Mouse (Mus musculus) hindbrain, embryonic 13.5 days (tissue): ENCODE data around the gene Etfbkmt. TPM values are rescaled to one million over a fixed set of nuclear protein-coding genes. Genes with fewer than 3 reads are reported as not detected.

Experiments
- ATAC-seq: fragments of 200-750 bp; cut with Nextera tagmentation; 2 replicates; pipeline ENCODE4 v1.8.0; 2017; ENCODE audit warnings: moderate TSS enrichment; ENCODE audit not compliant: low FRiP score
- H3K27ac ChIP-seq: fragments of 300-500 bp; sonication (generic); 2 replicates; pipeline ENCODE4 v1.5.1; 2015; ENCODE audit warnings: inconsistent platforms, mild to moderate bottlenecking, moderate library complexity
- H3K27me3 ChIP-seq: fragments of 300-500 bp; sonication (generic); 2 replicates; pipeline ENCODE4 v1.6.1; 2015; ENCODE audit warnings: mild to moderate bottlenecking, inconsistent platforms
- H3K36me3 ChIP-seq: fragments of 300-500 bp; sonication (generic); 2 replicates; pipeline ENCODE4 v1.6.1; 2015; ENCODE audit warnings: mild to moderate bottlenecking, inconsistent platforms
- H3K4me1 ChIP-seq: fragments of 300-500 bp; sonication (generic); replicated peaks from 2 replicates; pipeline ENCODE4 v1.6.1; 2015; ENCODE audit warnings: inconsistent platforms
- H3K4me2 ChIP-seq: fragments of 300-500 bp; sonication (generic); 2 replicates; pipeline ENCODE4 v1.6.1; 2015; ENCODE audit warnings: inconsistent platforms, mild to moderate bottlenecking, moderate library complexity
- H3K4me3 ChIP-seq: fragments of 300-500 bp; sonication (generic); 2 replicates; pipeline ENCODE4 v1.5.1; 2015; ENCODE audit warnings: mild to moderate bottlenecking, inconsistent platforms
- H3K9ac ChIP-seq: fragments of 300-500 bp; sonication (generic); 2 replicates; pipeline ENCODE4 v1.6.1; 2015; ENCODE audit warnings: mild to moderate bottlenecking, inconsistent platforms
- H3K9me3 ChIP-seq: fragments of 300-500 bp; sonication (generic); 2 replicates; pipeline ENCODE4 v1.6.1; 2016; ENCODE audit warnings: inconsistent platforms
- WGBS: fragments of 180-500 bp; shearing (Covaris S2); methylation state at CpG from one replicate; pipeline ENCODE4 v1.1.7; 2015; 5-methylcytosine and 5-hydroxymethylcytosine counted together
- polyA plus RNA-seq: library from polyadenylated mRNA; unstranded; fragments of >200 nt; fragmentation: Nextera tagmentation; extraction: Ambion mirVana; gene quantifications from 2 replicates; pipeline ENCODE4 v1.2.1, GENCODE M21; 2015

The Etfbkmt gene
- polyA plus RNA-seq, 1 experiment from 2014 or later, result 7.4 TPM

GRCm38 (mm10) chr6:149193276-149193905, 53.7 kb downstream of the Etfbkmt start:
- H3K4me3 ChIP-seq, result no peak overlapping the region
- H3K9ac ChIP-seq, result no peak overlapping the region
- H3K4me1 ChIP-seq, result no peaks in the 10 kb centered on the region
- H3K36me3 ChIP-seq, result no peaks in the 10 kb centered on the region
- WGBS, result 84% methylated on average over 5 of the region's 5 CpGs
- no peaks in the 10 kb centered on the region for H3K27me3 ChIP-seq
- no peak overlapping the region for H3K27ac ChIP-seq
- no peak for ATAC-seq
- H3K4me2 ChIP-seq, result no peak overlapping the region
- no peaks in the 10 kb centered on the region for H3K9me3 ChIP-seq

DNA sequence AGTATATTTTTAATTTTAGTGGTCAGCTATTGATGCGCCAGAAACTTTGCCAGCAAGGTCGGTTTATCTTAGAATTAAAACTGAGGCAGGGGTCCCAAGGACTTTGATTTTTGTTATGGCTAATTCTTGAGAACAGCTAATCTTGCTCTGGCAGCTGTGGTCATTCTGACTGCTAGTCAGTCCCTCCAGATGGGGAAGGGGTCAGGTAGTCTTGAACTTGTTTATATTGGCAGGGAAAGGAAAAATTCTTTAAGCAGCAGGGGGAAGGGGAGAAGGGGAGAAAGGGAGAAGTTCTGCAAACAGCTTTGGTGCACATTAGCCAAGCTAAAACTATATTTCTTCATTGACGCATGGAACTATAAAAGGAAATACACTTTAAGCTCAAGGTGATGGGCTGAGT, 57.5 kb downstream of the Etfbkmt start:
- WGBS, result 83% methylated on average over 3 of the region's 3 CpGs
- Histone ChIP-seq H3K4me2 (no peak overlapping the region), H3K36me3 (no peaks in the 10 kb centered on the region), H3K9me3 (no peaks in the 10 kb centered on the region), H3K4me1 (no peaks in the 10 kb centered on the region), H3K27ac (no peak overlapping the region), H3K4me3 (no peak overlapping the region), H3K27me3 (no peaks in the 10 kb centered on the region), H3K9ac (no peak overlapping the region)
- ATAC-seq, result no peak

DNA sequence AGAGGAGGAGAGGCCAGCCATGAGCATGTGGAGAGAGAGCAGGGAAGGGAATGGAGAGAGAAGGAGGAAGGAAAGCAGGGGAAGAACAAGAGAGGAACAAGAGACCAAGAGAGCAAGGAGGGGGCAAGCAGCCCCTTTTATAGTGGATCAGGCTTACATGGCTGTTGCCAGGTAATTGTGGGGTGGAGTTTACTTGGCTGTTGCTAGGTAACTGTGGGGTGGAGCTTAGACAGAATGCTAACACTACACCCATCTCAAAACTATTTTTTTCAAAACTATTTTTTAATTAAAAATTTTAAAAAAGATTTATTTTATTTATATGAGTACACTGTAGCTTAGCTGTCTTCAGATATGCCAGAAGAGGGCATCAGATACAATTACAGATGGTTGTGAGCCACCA, 58.9 kb downstream of the Etfbkmt start:
- ATAC-seq, result no peak
- no peak overlapping the region for H3K4me2 ChIP-seq
- no peak overlapping the region for H3K9ac ChIP-seq
- H3K27ac ChIP-seq, result no peak overlapping the region
- no peaks in the 10 kb centered on the region for H3K36me3 ChIP-seq
- H3K4me3 ChIP-seq, result no peak overlapping the region
- H3K27me3 ChIP-seq, result no peaks in the 10 kb centered on the region
- no peaks in the 10 kb centered on the region for H3K4me1 ChIP-seq
- no peaks in the 10 kb centered on the region for H3K9me3 ChIP-seq

Other genes with a start within 250 kb of the Etfbkmt start
- 13.0 and 13.2 TPM in 2 replicates for gene Caprin2, start 243.6 kb upstream of the Etfbkmt start, polyA plus RNA-seq
- gene Sinhcaf, start 193.4 kb upstream of the Etfbkmt start, polyA plus RNA-seq, result 103 and 104 TPM in 2 replicates
- gene Dennd5b, start 38.2 kb upstream of the Etfbkmt start, polyA plus RNA-seq, result 16.3 and 16.8 TPM in 2 replicates
- not detected in 2 replicates for gene Gm10203, start 9.7 kb upstream of the Etfbkmt start, polyA plus RNA-seq
- gene Amn1, start 48.9 kb downstream of the Etfbkmt start, polyA plus RNA-seq, result 110 and 122 TPM in 2 replicates
- 36.1 and 36.5 TPM in 2 replicates for gene Resf1, start 169.6 kb downstream of the Etfbkmt start, polyA plus RNA-seq